Mouse (Mus musculus) heart, embryonic 11.5 days (tissue): ENCODE results near the gene Ddx10. TPM values are rescaled to one million over a fixed set of nuclear protein-coding genes. Genes with fewer than 3 reads are reported as not detected.

ENCODE experiments used
- ATAC-seq: fragments of 200-750 bp; cut with Nextera tagmentation; replicated peaks from 2 replicates; pipeline ENCODE4 v1.8.0; 2017; ENCODE audit warnings: moderate library complexity; ENCODE audit not compliant: insufficient number of reproducible peaks, low FRiP score, low TSS enrichment
- H3K27ac ChIP-seq: fragments of 300-500 bp; sonication (generic); 2 replicates; pipeline ENCODE4 v1.5.1; 2014; ENCODE audit warnings: mild to moderate bottlenecking, low read depth, low read length
- H3K27me3 ChIP-seq: fragments of 300-500 bp; sonication (generic); 2 replicates; pipeline ENCODE4 v1.6.1; 2014; ENCODE audit warnings: mild to moderate bottlenecking, low read length, mixed read lengths; ENCODE audit not compliant: control insufficient read depth, insufficient read depth
- H3K36me3 ChIP-seq: fragments of 300-500 bp; sonication (generic); 2 replicates; pipeline ENCODE4 v1.6.1; 2014; ENCODE audit warnings: mild to moderate bottlenecking, low read length, moderate library complexity, mixed read lengths; ENCODE audit not compliant: control insufficient read depth, insufficient read depth
- H3K4me1 ChIP-seq: fragments of 300-500 bp; sonication (generic); 2 replicates; pipeline ENCODE4 v1.6.1; 2014; ENCODE audit warnings: low read length; ENCODE audit not compliant: control insufficient read depth, insufficient read depth
- H3K4me2 ChIP-seq: fragments of 300-500 bp; sonication (generic); 2 replicates; pipeline ENCODE4 v1.6.1; 2014; ENCODE audit warnings: mild to moderate bottlenecking, moderate library complexity
- H3K4me3 ChIP-seq: fragments of 300-500 bp; sonication (generic); 2 replicates; pipeline ENCODE4 v1.5.1; 2014; ENCODE audit warnings: low read depth, low read length
- H3K9ac ChIP-seq: fragments of 300-500 bp; sonication (generic); 2 replicates; pipeline ENCODE4 v1.6.1; 2014; ENCODE audit warnings: mild to moderate bottlenecking, low read depth, low read length, moderate library complexity
- H3K9me3 ChIP-seq: fragments of 300-500 bp; sonication (generic); replicated peaks from 2 replicates; pipeline ENCODE4 v1.6.1; 2016; ENCODE audit warnings: low read length; ENCODE audit not compliant: control insufficient read depth
- WGBS: fragments of 180-500 bp; shearing (Covaris S2); extraction: QIAGEN DNeasy Blood & Tissue Kit; methylation state at CpG from one replicate; pipeline ENCODE4 v1.1.7; 2014; ENCODE audit not compliant: insufficient replicate concordance; 5-methylcytosine and 5-hydroxymethylcytosine counted together
- polyA plus RNA-seq: library from polyadenylated mRNA; unstranded; fragments of >200 nt; fragmentation: Nextera tagmentation; extraction: Ambion mirVana; gene quantifications from 2 replicates; pipeline ENCODE4 v1.2.1, GENCODE M21; 2014

Gene Ddx10
- polyA plus RNA-seq, 1 experiment from 2014 or later, result 19.5 TPM

- no peak for ATAC-seq
- H3K27ac ChIP-seq, result no peak overlapping the region
- no peaks in the 10 kb centered on the region for H3K4me1 ChIP-seq
- H3K4me3 ChIP-seq, result no peak overlapping the region
- H3K36me3 ChIP-seq, result no peaks in the 10 kb centered on the region
- no peak overlapping the region for H3K9ac ChIP-seq
- H3K9me3 ChIP-seq, result no peaks in the 10 kb centered on the region
- H3K4me2 ChIP-seq, result no peak overlapping the region
- 88% methylated on average over 5 of the region's 5 CpGs for WGBS
- H3K27me3 ChIP-seq, result no peaks in the 10 kb centered on the region
Measured at GRCm38 (mm10) chr9:53269466-53269755, 21.6 kb upstream of the Ddx10 start.

GRCm38 (mm10) chr9:53268731-53269465, 21.0 kb upstream of the Ddx10 start:
- no peak overlapping the region for H3K27ac ChIP-seq
- no peak for ATAC-seq

GRCm38 (mm10) chr9:53268036-53268435, 20.2 kb upstream of the Ddx10 start:
- H3K9ac ChIP-seq, result no peak overlapping the region
- H3K27ac ChIP-seq, result no peak overlapping the region
- no peak for ATAC-seq
- 43% methylated on average over 5 of the region's 5 CpGs for WGBS
- no peaks in the 10 kb centered on the region for H3K36me3 ChIP-seq
- no peaks in the 10 kb centered on the region for H3K27me3 ChIP-seq
- no peaks in the 10 kb centered on the region for H3K4me1 ChIP-seq
- H3K4me2 ChIP-seq, result no peak overlapping the region
- no peaks in the 10 kb centered on the region for H3K9me3 ChIP-seq
- H3K4me3 ChIP-seq, result no peak overlapping the region

More at GRCm38 (mm10) chr9:53268731-53269465, 21.0 kb upstream of the Ddx10 start:
- Histone ChIP-seq H3K36me3 (no peaks in the 10 kb centered on the region), H3K4me1 (no peaks in the 10 kb centered on the region), H3K4me2 (no peak overlapping the region), H3K9me3 (no peaks in the 10 kb centered on the region), H3K9ac (no peak overlapping the region), H3K4me3 (no peak overlapping the region), H3K27me3 (no peaks in the 10 kb centered on the region)
- WGBS, result 70% methylated on average over 5 of the region's 5 CpGs

DNA sequence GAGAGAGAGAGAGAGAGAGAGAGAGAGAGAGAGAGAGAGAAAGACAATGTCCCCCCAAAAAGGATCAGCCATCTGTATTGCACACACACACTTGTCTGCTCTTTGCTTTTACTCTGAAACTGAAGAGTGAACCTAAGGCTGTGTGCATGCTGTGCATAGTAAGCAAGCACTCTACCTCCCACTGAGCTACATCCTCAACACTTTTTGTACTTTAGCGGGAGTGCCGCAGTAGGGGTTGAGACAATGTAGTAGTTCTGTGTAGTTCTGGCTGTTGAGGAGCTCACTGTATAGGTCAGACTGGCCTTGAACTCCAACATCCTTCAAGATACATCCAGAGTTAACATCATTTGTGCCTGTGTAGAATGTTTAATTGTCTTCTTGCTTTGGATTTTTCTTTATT, 17.7 kb upstream of the Ddx10 start:
- no peak for ATAC-seq
- WGBS, result 76% methylated on average over 2 of the region's 2 CpGs

DNA sequence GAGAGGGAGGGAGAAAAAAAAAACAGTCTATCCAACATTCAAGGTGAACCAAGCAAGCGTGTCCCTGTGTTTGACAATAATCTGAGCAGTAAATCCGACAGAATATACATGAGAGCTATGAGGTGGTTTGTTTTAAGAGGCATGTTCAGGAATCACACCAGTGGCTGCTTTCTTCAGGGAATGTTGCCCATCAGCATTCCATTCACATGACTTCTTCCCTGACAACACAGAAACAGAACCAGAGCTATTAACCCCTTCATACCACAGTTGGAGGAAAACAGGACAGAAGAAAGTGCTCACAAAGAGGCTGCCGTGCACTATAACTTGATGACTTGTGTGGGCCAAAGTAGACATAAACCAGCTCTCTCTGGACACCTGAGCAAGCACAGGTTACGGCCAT, 16.5 kb upstream of the Ddx10 start:
- no peaks in the 10 kb centered on the region for H3K4me1 ChIP-seq
- no peak for ATAC-seq
- no peak overlapping the region for H3K27ac ChIP-seq
- H3K36me3 ChIP-seq, result no peaks in the 10 kb centered on the region
- no peak overlapping the region for H3K4me3 ChIP-seq
- 46% methylated on average over 4 of the region's 4 CpGs for WGBS
- H3K27me3 ChIP-seq, result no peaks in the 10 kb centered on the region
- no peaks in the 10 kb centered on the region for H3K9me3 ChIP-seq
- no peak overlapping the region for H3K9ac ChIP-seq
- H3K4me2 ChIP-seq, result no peak overlapping the region

More for the DNA sequence above, 17.7 kb upstream of the Ddx10 start:
- no peak overlapping the region for H3K4me2 ChIP-seq
- H3K4me1 ChIP-seq, result no peaks in the 10 kb centered on the region
- no peak overlapping the region for H3K9ac ChIP-seq
- no peaks in the 10 kb centered on the region for H3K9me3 ChIP-seq
- no peaks in the 10 kb centered on the region for H3K36me3 ChIP-seq
- no peak overlapping the region for H3K27ac ChIP-seq
- H3K27me3 ChIP-seq, result no peaks in the 10 kb centered on the region
- no peak overlapping the region for H3K4me3 ChIP-seq

- Histone ChIP-seq H3K4me3 (no peak overlapping the region), H3K9ac (no peak overlapping the region), H3K4me1 (no peaks in the 10 kb centered on the region), H3K9me3 (no peaks in the 10 kb centered on the region), H3K27ac (no peak overlapping the region), H3K27me3 (no peaks in the 10 kb centered on the region), H3K4me2 (no peak overlapping the region), H3K36me3 (no peaks in the 10 kb centered on the region)
- 38% methylated on average over 6 of the region's 6 CpGs for WGBS
- ATAC-seq, result no peak
Measured at GRCm38 (mm10) chr9:53258199-53258598, 10.3 kb upstream of the Ddx10 start.

DNA sequence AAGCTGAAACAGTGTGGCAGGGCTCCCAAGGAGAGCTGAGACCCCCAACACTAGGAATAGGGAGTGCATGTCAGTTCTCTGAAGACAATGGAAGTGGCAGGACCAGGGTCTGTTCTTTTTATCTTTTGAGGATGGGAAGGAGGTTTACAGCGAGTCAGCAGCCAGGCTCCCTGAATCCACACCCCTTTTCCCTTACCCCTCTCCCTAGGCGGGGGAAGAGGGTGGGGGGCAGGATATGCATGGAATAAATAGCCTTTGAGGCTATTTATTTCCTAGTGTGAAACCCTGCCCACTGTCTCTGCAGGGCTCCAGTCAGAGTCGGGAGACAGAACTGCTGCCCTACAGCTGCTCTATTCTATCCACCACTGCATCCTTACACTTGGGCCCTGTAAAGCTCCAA, 9.9 kb upstream of the Ddx10 start:
- Histone ChIP-seq H3K4me3 (no peak overlapping the region), H3K27me3 (no peaks in the 10 kb centered on the region), H3K9me3 (no peaks in the 10 kb centered on the region), H3K27ac (no peak overlapping the region), H3K9ac (no peak overlapping the region), H3K4me1 (no peaks in the 10 kb centered on the region), H3K36me3 (no peaks in the 10 kb centered on the region), H3K4me2 (no peak overlapping the region)
- ATAC-seq, result no peak; the same call in 1 of the 2 replicates
- 4% methylated on average over 3 of the region's 3 CpGs for WGBS

DNA sequence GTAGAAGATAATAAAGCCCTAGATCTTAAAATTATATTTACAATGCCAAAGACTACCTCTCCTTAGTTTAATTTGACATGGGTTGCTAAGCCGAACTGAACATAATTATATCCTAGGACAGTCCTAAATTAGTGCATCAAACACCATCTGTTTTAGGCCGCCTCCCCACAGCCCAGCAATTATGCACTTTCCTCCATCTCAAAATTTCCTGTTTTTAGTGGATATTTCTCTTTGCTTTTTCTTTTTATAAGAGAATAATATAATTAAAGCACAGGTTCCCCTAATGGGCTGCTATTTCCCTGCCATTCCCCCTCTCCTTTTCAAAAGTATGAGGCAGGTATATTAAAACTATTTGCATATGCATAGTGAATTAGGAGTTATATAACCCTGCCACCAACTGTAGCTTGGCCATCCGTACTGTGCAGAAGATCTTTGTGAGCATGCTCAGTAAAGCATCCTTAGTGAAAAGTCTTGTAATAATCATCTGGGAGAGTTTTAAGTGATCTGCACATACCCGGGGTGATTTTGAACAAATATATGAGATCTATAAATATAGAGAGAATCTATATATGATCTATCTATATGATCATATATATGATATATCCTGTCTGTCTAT, 8.9 kb upstream of the Ddx10 start:
- H3K27ac ChIP-seq, result no peak overlapping the region
- no peak overlapping the region for H3K9ac ChIP-seq
- no peaks in the 10 kb centered on the region for H3K4me1 ChIP-seq
- H3K4me2 ChIP-seq, result no peak overlapping the region
- no peak overlapping the region for H3K4me3 ChIP-seq
- no peaks in the 10 kb centered on the region for H3K27me3 ChIP-seq
- H3K36me3 ChIP-seq, result no peaks in the 10 kb centered on the region
- no peak for ATAC-seq
- no peaks in the 10 kb centered on the region for H3K9me3 ChIP-seq
- 72% methylated on average over 4 of the region's 4 CpGs for WGBS

DNA sequence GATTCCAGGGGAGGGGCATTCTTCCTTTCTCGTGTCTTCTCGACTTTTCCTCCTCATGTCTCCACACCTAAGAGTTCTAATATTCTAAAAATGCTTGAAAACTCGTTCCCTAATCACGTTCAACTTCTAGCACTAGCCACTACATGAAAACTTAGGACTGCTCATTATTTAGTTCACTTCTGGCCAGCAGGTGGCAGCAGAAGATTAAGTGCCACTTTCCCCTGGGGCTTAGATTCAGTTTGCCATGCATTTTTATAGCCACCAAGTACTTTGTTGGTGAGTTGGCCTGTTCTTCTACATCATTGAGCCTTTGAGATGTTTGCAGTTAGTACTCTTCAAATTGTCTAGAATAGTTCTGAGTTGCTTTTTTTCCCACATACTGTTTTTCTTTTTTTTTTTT, 6.5 kb upstream of the Ddx10 start:
- Histone ChIP-seq H3K36me3 (no peaks in the 10 kb centered on the region), H3K4me1 (no peaks in the 10 kb centered on the region), H3K9ac (no peak overlapping the region), H3K27me3 (no peaks in the 10 kb centered on the region), H3K4me2 (no peak overlapping the region), H3K4me3 (no peak overlapping the region), H3K9me3 (no peaks in the 10 kb centered on the region), H3K27ac (no peak overlapping the region)
- no peak for ATAC-seq
- 8% methylated on average over 4 of the region's 4 CpGs for WGBS
